Mouse (Mus musculus) brain, embryonic 14.5 days (tissue): ENCODE results near the gene Ppia. TPM values are rescaled to one million over a fixed set of nuclear protein-coding genes. Genes with fewer than 3 reads are reported as not detected.
"Not testable (repeated sequence)": the region's sequence is repeated elsewhere in the genome, so short reads cannot be mapped to it uniquely, and the experiment has no call there.

Experiments used
- DNase-seq: peaks from one replicate; pipeline ENCODE4 v3.0.0-alpha.2; 2011; ENCODE audit warnings: low read depth
- CTCF ChIP-seq: fragments of 200-500 bp; IDR thresholded peaks from 2 replicates; pipeline ENCODE4 v1.5.1; 2012; ENCODE audit warnings: inconsistent platforms, mild to moderate bottlenecking, moderate library complexity, borderline replicate concordance; ENCODE audit not compliant: insufficient read depth, insufficient read length; ENCODE audit errors: extremely low read depth
- POLR2A ChIP-seq: fragments of 200-500 bp; IDR thresholded peaks from 2 replicates; pipeline ENCODE4 v1.6.1; 2012; ENCODE audit warnings: mild to moderate bottlenecking, inconsistent platforms, borderline replicate concordance; ENCODE audit not compliant: poor library complexity, insufficient read depth, insufficient read length, severe bottlenecking; ENCODE audit errors: extremely low read depth
- polyA plus RNA-seq: library from polyadenylated mRNA; depleted of rRNA; stranded (reverse); fragments of >200 nt; gene quantifications from 2 replicates; pipeline ENCODE4 v1.2.3, GENCODE M21; 2012; rRNA removed

Ppia gene
- polyA plus RNA-seq, 1 experiment = 2,174 TPM

DNA sequence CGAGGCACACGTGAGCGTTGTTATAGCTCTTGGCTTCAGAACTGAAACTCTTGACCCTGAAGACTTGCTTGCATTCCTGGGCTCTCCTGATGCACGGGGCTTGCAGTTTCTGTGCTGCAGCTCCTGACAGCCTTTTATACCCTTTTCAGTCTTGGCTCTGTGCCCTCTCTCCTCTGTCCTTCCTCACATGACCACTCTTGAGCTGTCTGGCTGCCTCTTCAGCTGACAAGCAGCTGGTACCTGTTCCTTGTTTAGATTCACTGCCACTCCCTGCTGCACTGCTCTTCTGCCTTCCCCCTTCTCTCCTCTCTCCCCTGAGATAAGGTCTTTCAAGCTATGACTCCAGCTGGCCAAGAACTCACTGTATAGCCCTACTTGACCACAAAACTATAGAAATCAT is 32.2 kb downstream of the Ppia start:
- TF ChIP-seq POLR2A = no peak
- no peak for TF ChIP-seq CTCF
- DNase-seq = no peak

DNA sequence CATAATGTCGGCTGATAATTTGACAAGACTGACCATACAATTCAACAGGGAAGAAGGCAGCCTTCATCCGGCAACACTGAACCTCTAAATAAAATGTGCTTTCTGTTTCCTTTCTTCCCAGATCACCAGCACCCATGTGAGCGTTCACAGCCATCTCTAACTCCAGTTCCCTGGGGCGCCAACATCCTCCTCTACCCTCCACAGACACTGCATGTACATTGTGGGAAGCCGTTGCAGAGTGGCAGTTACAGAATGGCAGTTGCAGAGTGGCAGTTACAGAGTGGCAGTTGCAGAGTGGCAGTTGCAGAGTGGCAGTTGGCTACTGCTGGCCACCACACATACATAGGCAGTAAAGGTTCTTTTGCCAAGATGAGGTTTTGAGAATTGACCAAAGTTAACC is 32.9 kb downstream of the Ppia start:
- DNase-seq = not testable (repeated sequence)

DNA sequence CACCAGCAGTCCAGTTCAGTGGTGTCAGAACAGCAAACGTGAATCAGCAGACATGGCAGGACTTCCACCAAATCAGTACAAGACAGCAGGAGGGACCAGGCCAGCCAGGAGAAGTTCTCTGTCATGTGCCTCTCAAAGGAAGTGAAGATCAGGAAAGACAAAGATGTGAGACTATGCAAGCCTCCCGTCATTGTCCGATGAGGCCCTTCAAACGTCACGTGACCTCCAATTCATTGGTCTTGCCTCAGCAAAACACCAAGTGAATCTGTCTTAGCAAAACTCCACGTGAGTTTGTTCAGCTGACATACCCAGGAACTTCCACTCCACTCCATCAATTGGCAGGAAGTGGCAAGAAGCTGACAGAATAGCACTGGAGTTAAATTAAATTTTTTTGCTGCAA is 40.8 kb downstream of the Ppia start:
- TF ChIP-seq CTCF (no peak), POLR2A (no peak)
- no peak for DNase-seq

DNA sequence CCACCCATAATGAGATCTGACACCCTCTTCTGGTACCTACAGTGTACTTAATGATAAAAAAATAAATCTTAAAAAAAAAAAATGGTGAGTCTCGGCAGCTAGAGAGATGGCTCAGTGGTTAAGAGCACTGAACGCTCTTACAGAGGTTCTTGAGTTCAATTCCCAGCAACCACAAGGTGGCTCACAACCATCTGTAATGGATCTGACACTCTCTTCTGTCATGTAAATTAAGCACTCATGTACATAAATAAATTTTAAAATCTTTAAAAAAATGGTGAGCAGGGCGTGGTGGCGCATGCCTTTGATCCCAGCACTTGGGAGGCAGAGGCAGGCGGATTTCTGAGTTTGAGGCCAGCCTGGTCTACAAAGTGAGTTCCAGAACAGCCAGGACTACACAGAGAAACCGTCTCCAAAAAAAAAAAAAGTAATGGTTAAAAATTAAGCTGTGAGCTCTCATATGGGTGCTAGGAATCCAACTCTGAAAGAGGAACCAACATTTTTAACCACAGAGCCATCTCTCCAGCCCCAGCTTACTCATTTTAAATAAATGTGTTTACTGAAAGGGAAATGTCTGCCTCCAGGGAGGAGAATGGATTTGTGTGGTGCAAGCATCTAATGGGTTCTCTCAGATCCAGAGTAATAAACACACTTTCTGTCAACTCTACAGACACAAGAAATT is 48.1 kb downstream of the Ppia start:
- no peak for TF ChIP-seq POLR2A
- no peak for TF ChIP-seq CTCF
- DNase-seq = no peak

DNA sequence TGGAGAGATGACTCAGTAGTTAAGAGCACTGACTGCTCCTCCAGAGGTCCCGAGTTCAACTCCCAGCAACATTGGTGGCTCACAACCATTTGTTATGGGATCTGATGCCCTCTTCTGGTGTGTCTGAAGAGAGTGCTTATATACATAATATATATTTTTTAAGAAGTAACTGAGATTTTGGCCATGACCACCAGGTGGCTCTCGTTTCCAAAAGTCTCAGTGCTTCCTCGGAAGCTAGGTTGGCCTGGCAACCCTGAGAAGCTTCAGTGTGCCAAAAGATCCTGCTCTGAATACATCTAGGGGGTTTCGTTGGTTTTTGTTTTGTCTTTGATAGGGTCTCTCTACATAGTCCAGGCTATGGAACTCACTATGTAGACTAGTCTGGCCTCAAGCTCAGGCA is 49.9 kb downstream of the Ppia start:
- TF ChIP-seq CTCF (peak; percentile 65), POLR2A (no peak)
- peak; percentile 89 for DNase-seq

DNA sequence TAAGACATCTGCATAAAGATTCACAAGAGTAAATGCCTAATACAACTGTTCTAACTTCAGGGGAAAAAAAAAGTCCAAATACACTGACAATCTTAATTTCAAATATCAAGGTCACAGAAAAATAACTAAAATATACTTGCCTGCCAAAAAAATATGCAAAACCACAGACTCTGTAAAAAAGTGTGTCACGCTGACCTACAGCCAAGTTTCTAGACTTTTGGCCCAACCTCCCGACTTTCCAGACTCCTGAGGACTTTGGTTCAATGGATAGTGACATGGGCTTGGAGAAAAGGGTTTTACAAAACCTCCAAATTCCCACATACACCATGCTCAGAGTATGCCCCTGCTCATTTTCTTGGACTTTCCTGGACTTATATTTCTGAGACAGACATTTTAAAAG is 53.3 kb downstream of the Ppia start:
- TF ChIP-seq POLR2A (no peak), CTCF (no peak)
- DNase-seq = no peak

Other genes with a start within 250 kb of the Ppia start
- gene A730071L15Rik, start 215.4 kb upstream of the Ppia start, polyA plus RNA-seq = 0.06 and 0.14 TPM in 2 replicates
- 69.9 and 80.9 TPM in 2 replicates for gene Nudcd3, start 215.0 kb upstream of the Ppia start, polyA plus RNA-seq
- 0.21 and 0.23 TPM in 2 replicates for gene Npc1l1, start 185.3 kb upstream of the Ppia start, polyA plus RNA-seq
- gene Ddx56, start 147.7 kb upstream of the Ppia start, polyA plus RNA-seq = 47.5 and 60.2 TPM in 2 replicates
- 145 and 218 TPM in 2 replicates for gene Tmed4, start 140.6 kb upstream of the Ppia start, polyA plus RNA-seq
- 59.1 and 89.5 TPM in 2 replicates for gene Ogdh, start 123.8 kb upstream of the Ppia start, polyA plus RNA-seq
- gene Zmiz2, start 26.4 kb upstream of the Ppia start, polyA plus RNA-seq = 65.3 and 153 TPM in 2 replicates
- gene H2afv, start 29.0 kb downstream of the Ppia start, polyA plus RNA-seq = 207 and 320 TPM in 2 replicates
- gene Purb, start 60.5 kb downstream of the Ppia start, polyA plus RNA-seq = 8.8 and 12.8 TPM in 2 replicates
- gene Myo1g, start 105.5 kb downstream of the Ppia start, polyA plus RNA-seq = 0.56 and 0.79 TPM in 2 replicates
- gene Ccm2, start 131.4 kb downstream of the Ppia start, polyA plus RNA-seq = 91.9 and 113 TPM in 2 replicates
- gene Nacad, start 190.6 kb downstream of the Ppia start, polyA plus RNA-seq = 92.6 and 134 TPM in 2 replicates
- gene Tbrg4, start 210.6 kb downstream of the Ppia start, polyA plus RNA-seq = 86.0 and 103 TPM in 2 replicates
- gene Wap, start 223.2 kb downstream of the Ppia start, polyA plus RNA-seq = not detected in 2 replicates
- 8.6 and 12.1 TPM in 2 replicates for gene Ramp3, start 243.1 kb downstream of the Ppia start, polyA plus RNA-seq